Mouse (Mus musculus) A20 (cell line): ENCODE measurements around the gene Fam3b.

Experiments used
- DNase-seq: peaks from one replicate; pipeline ENCODE4 v3.0.0-alpha.2; 2011; ENCODE audit warnings: low read depth, low spot score

The Fam3b gene

DNA sequence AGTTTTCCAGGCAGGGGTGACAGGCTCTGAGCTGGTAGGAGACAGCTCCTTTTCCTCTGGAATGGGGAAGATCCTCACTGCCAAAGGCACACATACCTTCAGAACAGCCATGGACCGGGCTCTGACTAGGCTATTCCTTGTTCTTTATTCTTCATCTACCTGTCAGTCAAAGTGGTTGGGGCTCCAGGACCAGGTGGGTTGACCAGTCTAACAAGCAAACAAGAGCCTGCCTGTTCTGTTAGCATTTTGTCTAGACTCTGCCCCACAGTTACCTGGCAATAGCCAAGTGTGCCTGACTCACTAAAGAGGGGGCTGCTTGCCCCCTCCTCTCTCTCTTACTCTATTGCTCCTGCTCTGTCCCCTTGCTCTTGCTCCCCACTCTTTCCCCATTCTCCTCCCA lies 22.2 kb downstream of the Fam3b start:
- no peak for DNase-seq

DNA sequence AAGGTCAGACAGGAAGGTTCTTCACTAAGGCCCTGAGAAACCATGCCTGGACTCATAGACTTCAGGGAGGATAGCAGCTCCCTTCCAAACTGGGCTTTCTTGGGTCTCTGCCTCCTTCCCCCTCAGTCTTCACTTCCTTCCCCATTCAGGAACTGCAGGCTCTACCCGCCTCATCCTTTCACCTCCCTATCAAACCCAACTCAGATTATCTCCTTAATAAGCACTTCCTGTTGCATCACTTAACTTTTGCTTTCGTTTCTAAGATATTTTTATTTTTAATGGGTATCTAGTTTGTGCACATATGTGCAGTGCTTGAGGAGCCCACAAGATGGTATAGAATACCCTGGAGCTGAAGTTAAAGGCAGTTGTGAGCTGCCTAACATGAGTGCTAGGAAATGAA lies 36.0 kb downstream of the Fam3b start:
- peak; percentile 9 for DNase-seq

- no peak for DNase-seq
Measured at GRCm38 (mm10) chr16:97476524-97476923, 38.1 kb downstream of the Fam3b start.

GRCm38 (mm10) chr16:97475581-97475980 lies 39.0 kb downstream of the Fam3b start:
- no peak for DNase-seq

DNA sequence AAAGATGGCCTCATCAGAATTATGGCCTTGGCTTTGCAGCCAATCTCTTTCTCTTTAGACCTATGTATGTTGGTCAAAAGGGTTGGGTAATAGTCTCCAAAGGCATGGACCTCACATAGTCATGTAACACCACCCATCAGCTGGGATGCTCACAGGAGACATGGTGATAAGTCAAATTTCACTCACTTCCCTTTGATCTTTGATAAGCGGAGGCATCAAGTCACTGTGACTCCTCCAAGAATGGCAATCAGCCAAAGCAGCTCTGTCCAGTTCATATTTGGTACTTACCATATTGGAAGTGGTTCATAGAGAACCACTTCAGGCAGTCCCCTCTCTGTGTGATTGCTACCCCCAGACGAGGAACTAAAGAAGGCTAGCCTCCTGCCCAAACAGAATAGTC lies 39.9 kb downstream of the Fam3b start:
- no peak for DNase-seq

DNA sequence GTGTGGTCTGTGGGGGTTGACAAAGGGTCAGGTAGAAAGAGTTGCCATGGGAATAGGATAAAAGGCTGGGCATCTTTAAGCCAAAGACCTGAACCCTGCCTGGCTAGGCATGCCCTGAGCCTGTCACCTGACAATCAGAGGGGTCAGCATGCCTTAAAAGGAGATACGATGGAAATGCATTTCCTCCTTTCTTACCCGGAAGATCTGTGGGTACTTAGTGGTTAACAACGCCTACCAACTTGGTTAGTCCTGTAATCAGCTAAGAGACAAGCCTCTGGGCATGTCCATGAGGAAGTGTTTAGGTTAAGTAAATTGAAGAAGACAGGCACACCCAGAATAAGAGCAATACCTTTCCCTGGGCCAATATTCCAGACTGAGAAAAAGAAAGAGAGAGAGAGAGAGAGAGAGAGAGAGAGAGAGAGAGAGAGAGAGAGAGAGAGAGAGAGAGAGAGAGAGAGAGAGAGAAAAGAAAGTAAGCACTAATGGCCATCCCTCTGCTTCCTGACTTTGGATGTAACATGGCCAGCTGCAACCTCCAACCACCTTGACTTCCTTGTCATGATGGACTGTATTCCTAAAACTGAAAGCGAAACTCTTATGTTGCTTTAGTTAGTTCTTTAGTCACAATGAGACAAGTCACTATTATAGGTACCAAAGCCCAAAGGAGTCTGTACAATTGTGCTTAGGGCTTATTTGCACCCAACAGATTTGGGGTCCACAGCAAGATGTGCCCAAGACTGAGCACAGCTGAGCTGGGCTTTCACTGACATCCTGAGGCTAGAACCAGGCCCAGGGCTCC lies 46.4 kb downstream of the Fam3b start:
- DNase-seq: no peak

GRCm38 (mm10) chr16:97467472-97467871 lies 47.1 kb downstream of the Fam3b start:
- no peak for DNase-seq

DNA sequence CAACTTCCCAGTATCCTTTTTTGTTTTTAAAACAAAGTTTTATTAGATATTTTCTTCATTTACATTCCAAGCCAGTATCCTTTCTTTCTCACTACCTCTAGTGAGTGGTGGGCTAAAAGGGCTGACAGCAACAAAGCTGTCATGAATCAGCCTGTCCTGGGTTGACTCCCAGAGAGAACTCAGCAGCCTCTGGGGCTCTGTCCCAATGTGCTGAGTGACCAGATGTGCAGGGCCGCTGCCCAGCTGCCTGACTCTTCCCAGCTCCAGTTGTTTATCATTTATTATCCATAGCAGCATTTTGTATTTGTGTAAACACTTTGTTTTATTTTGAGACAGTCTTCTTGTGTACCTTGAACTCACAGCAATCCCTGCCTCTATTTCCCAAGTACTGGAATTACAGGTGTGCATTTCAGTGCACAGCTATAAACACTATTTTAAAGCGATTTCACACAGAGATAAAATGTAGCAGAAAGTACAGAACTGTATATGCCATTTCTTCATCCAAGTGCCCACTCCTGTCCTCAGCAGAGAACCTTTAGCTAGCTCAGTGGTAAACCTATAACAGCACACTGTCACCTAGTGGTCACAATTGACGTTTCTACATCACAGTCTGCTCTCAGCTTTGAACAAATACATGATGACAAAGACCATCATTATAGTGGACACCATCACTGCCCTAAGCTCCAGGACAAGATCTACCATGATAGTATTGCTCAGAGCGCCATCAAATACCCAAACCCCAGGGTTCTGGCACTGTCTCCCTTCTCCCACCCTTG lies 48.2 kb downstream of the Fam3b start:
- peak; percentile 37 for DNase-seq

DNA sequence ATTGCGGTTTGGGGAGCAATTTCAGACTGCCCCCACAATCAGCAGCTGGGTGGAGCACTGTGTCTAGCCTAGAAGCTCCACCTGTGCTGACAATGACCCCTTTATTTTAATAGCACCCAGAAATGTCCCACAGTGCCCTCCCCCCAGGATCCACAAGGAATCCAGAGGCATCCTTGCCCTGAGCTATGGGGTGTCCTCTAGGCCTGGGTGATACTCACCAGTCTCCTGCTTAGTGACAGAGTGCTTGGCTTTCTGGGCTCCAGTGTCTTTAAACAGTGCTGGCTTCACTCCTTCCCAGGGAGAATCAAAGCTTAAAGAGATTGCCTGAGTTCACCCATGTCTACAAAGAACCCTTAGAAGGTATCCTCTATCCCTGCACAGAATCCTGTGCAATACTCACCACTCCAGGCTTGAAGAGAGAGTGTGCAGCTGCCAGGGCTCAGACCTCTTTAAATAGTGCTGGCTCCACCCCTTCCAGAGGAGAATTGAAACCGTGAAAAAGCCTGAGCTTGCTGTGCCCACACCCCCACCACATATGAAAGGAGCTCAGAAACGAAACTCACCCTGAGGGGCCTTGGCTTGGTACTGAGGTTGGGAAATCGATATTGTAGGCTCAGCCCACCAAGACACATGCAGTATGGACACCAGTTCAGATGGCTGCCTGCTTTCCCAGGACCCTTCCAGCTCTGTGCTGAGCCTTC lies 52.0 kb downstream of the Fam3b start, which contains the start of gene Mx1:
Gene Mx1 (minus strand): TSS at position 427 of the 701 bp plus-strand sequence.
- peak; percentile 49 for DNase-seq

GRCm38 (mm10) chr16:97461271-97461670 lies 53.3 kb downstream of the Fam3b start:
- no peak for DNase-seq

- no peak for DNase-seq
Measured at GRCm38 (mm10) chr16:97459831-97460230, 54.8 kb downstream of the Fam3b start.

DNA sequence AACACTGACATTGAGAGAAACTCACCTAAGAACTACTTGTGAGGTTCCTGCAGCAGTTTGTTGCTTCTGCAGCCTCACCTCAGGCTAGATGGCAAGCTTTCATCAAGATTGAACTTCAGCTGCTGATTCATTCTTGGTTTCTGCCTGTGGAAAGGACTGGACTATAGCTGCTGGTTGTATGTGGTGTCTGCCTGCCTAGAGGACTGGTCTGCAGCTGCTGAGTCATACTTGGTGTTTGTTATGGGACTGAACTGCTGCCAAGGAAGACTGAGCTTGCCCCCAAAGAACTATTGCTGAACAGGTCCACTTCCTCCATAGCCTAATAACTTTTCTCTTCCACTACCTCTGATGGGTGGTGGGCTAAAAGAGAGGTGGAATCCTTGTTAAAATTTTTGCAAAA lies 67.2 kb downstream of the Fam3b start:
- no peak for DNase-seq

GRCm38 (mm10) chr16:97443670-97444263 lies 70.8 kb downstream of the Fam3b start:
- DNase-seq: peak; percentile 55

DNA sequence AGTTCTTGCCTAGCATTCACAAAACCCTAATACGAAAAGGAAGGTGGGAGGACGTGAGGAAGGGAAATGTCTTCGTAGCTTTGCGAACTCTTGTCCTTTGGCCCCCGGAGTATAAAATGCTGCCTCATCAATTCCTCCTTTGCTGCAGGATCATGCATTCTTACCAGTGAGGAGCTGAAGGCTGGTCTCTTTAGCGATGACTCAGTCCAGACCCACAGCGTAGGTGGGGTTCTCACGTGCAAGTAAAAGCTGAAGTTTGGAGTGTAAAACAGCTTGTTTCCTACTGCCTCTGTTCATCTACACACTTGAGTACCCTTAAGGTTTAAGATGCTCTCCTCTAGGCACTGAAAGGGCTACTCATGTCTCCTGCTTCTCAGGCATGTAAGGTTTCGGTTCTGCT lies 72.6 kb downstream of the Fam3b start:
- no peak for DNase-seq

- no peak for DNase-seq
Measured at GRCm38 (mm10) chr16:97438191-97438590, 76.4 kb downstream of the Fam3b start.

DNA sequence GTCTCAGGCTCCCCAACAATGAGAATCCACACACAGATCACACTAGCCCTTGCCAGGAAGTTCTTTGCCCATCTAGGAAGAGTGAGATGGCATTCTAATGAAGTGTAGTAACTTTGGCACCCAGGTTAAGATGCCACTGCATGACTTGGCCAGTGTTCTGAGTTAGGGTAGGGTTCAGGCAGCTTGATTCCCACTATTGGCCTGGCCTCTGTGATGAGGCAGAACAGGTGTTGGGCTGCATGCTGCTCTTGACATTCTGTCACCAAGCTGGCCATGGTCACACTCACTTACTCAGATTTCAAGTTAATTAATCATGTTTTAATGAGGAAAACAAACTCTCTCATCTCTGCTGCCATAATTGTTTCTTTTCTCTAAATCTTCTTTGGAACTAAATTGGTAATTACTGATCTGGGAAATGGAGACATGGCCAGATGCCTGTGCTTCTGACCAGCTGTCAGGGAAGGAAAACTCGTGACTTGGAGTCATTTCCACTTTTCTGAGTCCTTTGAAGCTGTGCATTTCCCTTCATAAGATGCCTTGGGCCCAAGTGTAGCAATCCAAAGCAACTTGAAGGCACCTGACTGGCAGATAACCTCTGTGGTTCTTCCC lies 77.1 kb downstream of the Fam3b start:
- DNase-seq: no peak

- no peak for DNase-seq
Measured at GRCm38 (mm10) chr16:97434206-97434605, 80.4 kb downstream of the Fam3b start.

- DNase-seq: no peak
Measured at GRCm38 (mm10) chr16:97431328-97431727, 83.3 kb downstream of the Fam3b start.

DNA sequence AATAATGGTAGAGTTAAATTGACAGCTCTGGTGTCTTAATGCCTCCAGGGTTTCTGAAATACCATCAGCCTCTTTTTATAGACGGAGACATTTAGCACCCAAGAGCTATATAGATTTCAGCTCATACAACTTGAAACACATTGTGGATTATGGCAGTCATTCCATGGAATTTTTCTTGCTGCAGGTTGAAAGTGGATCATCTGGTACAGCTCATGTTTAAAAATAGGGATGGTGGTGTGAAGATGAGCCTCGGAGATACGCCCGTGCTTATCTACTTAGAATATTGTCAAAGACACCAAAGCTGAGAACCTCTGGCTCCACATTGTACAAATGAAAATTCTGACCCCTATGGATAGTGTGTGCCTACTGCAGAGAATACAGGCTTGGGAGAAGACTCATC lies 84.5 kb downstream of the Fam3b start:
- no peak for DNase-seq

DNA sequence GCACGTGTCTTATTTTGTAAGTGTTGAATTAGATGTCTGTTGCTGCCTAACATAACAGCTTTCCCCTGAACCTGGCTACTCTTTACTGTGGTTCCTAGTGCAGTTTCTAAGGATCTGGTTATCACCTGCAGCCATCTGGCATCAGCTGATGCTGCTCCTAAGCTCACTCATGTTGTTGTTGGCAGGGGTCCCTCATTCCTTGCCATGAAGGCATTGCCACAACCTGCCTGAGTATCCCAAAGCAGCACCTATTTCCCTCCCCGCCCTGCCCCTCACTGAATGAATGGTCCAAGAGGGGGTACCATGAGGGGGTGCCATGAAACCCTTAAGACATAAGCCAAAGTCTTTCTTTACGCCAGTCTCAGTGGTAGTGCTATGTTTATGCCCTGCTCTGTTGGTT lies 86.6 kb downstream of the Fam3b start:
- no peak for DNase-seq

DNA sequence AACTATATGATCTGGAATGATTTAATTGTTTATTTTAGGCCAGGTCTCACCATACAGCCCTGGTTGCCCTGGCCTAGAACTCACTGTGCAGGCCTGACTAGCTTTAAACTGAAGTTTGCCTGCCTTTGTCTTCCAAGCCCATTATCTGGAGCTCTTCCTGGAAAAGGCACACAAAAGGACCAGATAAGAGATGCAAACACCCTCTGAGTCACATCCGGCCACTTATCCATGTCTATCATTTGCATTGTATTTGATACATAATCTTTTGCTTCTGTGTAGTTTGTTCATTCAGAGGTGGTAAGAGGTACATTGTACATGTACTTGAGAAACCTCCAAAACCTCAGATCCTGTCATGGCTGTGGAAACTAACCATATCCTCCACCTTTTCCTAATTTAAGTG lies 91.0 kb downstream of the Fam3b start:
- no peak for DNase-seq

DNA sequence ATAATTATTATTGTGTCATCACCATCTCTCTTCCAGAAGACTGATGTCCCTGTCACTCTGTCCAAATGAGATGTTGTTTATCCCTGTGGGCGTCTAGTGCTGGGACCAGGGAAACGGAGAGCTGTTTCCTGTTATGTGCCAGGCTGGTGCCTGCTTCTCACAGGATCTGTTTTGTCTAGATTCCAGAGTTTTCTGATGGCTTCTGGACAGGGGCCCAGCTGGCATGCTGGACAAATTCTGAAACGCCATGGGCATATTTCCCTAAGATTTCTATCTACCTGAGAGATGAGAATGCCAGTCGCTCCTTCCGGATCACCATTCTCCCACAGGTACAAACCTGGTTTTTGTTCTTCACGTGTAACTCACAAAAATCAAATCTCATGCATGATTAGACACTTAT lies 92.9 kb downstream of the Fam3b start:
- DNase-seq: no peak
